Mouse (Mus musculus) midbrain, embryonic 15.5 days (tissue): ENCODE measurements at regions not wholly inside any gene's neighbourhood (a gene's known extent, or its start where the extent isn't known, plus 50 kb on each side); places are given as distances from the start of the nearest gene placed in this dataset.

Source experiments
- ATAC-seq: fragments of 200-750 bp; cut with Nextera tagmentation; replicated peaks from 2 replicates; pipeline ENCODE4 v1.8.0; 2017; ENCODE audit warnings: moderate TSS enrichment
- H3K27ac ChIP-seq: fragments of 300-500 bp; sonication (generic); 2 replicates; pipeline ENCODE4 v1.5.1; 2015; ENCODE audit warnings: mild to moderate bottlenecking, inconsistent platforms
- H3K27me3 ChIP-seq: fragments of 300-500 bp; sonication (generic); replicated peaks from 2 replicates; pipeline ENCODE4 v1.6.1; 2015; ENCODE audit warnings: inconsistent platforms
- H3K36me3 ChIP-seq: fragments of 300-500 bp; sonication (generic); replicated peaks from 2 replicates; pipeline ENCODE4 v1.6.1; 2015; ENCODE audit warnings: inconsistent platforms
- H3K4me1 ChIP-seq: fragments of 300-500 bp; sonication (generic); 2 replicates; pipeline ENCODE4 v1.6.1; 2015; ENCODE audit warnings: inconsistent platforms
- H3K4me2 ChIP-seq: fragments of 300-500 bp; sonication (generic); 2 replicates; pipeline ENCODE4 v1.6.1; 2015; ENCODE audit warnings: inconsistent platforms, mild to moderate bottlenecking, moderate library complexity
- H3K4me3 ChIP-seq: fragments of 300-500 bp; sonication (generic); 2 replicates; pipeline ENCODE4 v1.5.1; 2015; ENCODE audit warnings: mild to moderate bottlenecking, inconsistent platforms
- H3K9ac ChIP-seq: fragments of 300-500 bp; sonication (generic); 2 replicates; pipeline ENCODE4 v1.6.1; 2015; ENCODE audit warnings: mild to moderate bottlenecking, inconsistent platforms
- H3K9me3 ChIP-seq: fragments of 300-500 bp; sonication (generic); 2 replicates; pipeline ENCODE4 v1.6.1; 2016; ENCODE audit warnings: inconsistent platforms
- WGBS: fragments of 180-500 bp; shearing (Covaris S2); methylation state at CpG from one replicate; pipeline ENCODE4 v1.1.7; 2015; ENCODE audit warnings: mixed read lengths; 5-methylcytosine and 5-hydroxymethylcytosine counted together

GRCm38 (mm10) chr8:12127801-12128490 is 150.7 kb upstream of the A230072I06Rik start:
- peak overlapping the region; percentile 16; the same call in 1 of the 2 replicates for H3K4me2 ChIP-seq
- H3K27me3 ChIP-seq: peaks cover 23% of the 10 kb centered on the region
- H3K36me3 ChIP-seq: no peaks in the 10 kb centered on the region
- WGBS: 9% methylated on average over 4 of the region's 4 CpGs
- no peak overlapping the region for H3K4me3 ChIP-seq
- peak overlapping the region; percentile 75 for H3K27ac ChIP-seq
- peaks cover 28% of the 10 kb centered on the region for H3K4me1 ChIP-seq
- H3K9ac ChIP-seq: no peak overlapping the region
- no peaks in the 10 kb centered on the region for H3K9me3 ChIP-seq
- ATAC-seq: peak; percentile 17

- 52% methylated on average over 5 of the region's 5 CpGs for WGBS
- H3K36me3 ChIP-seq: no peaks in the 10 kb centered on the region
- H3K27me3 ChIP-seq: peaks cover 29% of the 10 kb centered on the region
- peaks cover 33% of the 10 kb centered on the region for H3K4me1 ChIP-seq
- no peaks in the 10 kb centered on the region for H3K9me3 ChIP-seq
- no peak overlapping the region for H3K9ac ChIP-seq
- no peak for ATAC-seq
- no peak overlapping the region for H3K27ac ChIP-seq
- no peak overlapping the region for H3K4me2 ChIP-seq
- no peak overlapping the region for H3K4me3 ChIP-seq
Measured at GRCm38 (mm10) chr8:12130591-12130990, 148.0 kb upstream of the A230072I06Rik start.

GRCm38 (mm10) chr8:12134200-12134599 is 144.4 kb upstream of the A230072I06Rik start:
- no peak for ATAC-seq
- Histone ChIP-seq H3K4me3 (no peak overlapping the region), H3K9me3 (no peaks in the 10 kb centered on the region), H3K27ac (no peak overlapping the region), H3K36me3 (no peaks in the 10 kb centered on the region), H3K27me3 (peaks cover 28% of the 10 kb centered on the region), H3K4me2 (no peak overlapping the region), H3K9ac (no peak overlapping the region), H3K4me1 (peaks cover 7% of the 10 kb centered on the region; the same call in 1 of the 2 replicates)
- 73% methylated on average over 1 of the region's 1 CpGs for WGBS

- Histone ChIP-seq H3K4me3 (no peak overlapping the region), H3K4me1 (peaks cover 10% of the 10 kb centered on the region; the same call in 1 of the 2 replicates), H3K27ac (no peak overlapping the region), H3K9me3 (no peaks in the 10 kb centered on the region), H3K9ac (no peak overlapping the region), H3K27me3 (peaks cover 15% of the 10 kb centered on the region), H3K36me3 (no peaks in the 10 kb centered on the region), H3K4me2 (no peak overlapping the region)
- 54% methylated on average over 14 of the region's 14 CpGs for WGBS
- 0 out of 2 replicates have a peak, but pooled peaks have one; percentile 45 for ATAC-seq
Measured at GRCm38 (mm10) chr8:12135392-12136177, 143.0 kb upstream of the A230072I06Rik start.

GRCm38 (mm10) chr8:12136178-12136455 is 142.5 kb upstream of the A230072I06Rik start:
- H3K4me3 ChIP-seq: no peak overlapping the region
- peak; percentile 39; the same call in 1 of the 2 replicates for ATAC-seq
- no peak overlapping the region for H3K9ac ChIP-seq
- peaks cover 13% of the 10 kb centered on the region for H3K27me3 ChIP-seq
- 20% methylated on average over 5 of the region's 5 CpGs for WGBS
- no peak overlapping the region for H3K27ac ChIP-seq
- H3K4me2 ChIP-seq: no peak overlapping the region
- H3K9me3 ChIP-seq: no peaks in the 10 kb centered on the region
- peaks cover 10% of the 10 kb centered on the region; the same call in 1 of the 2 replicates for H3K4me1 ChIP-seq
- no peaks in the 10 kb centered on the region for H3K36me3 ChIP-seq

- Histone ChIP-seq H3K27me3 (peaks cover 10% of the 10 kb centered on the region), H3K36me3 (no peaks in the 10 kb centered on the region), H3K9me3 (no peaks in the 10 kb centered on the region), H3K4me2 (no peak overlapping the region), H3K9ac (no peak overlapping the region), H3K4me1 (peaks cover 10% of the 10 kb centered on the region; the same call in 1 of the 2 replicates), H3K4me3 (no peak overlapping the region), H3K27ac (no peak overlapping the region)
- 30% methylated on average over 3 of the region's 3 CpGs for WGBS
- no peak for ATAC-seq
Measured at GRCm38 (mm10) chr8:12137496-12137895, 141.1 kb upstream of the A230072I06Rik start.

GRCm38 (mm10) chr8:12137913-12138312 is 140.7 kb upstream of the A230072I06Rik start:
- Histone ChIP-seq H3K27me3 (peaks cover 8% of the 10 kb centered on the region), H3K27ac (no peak overlapping the region), H3K4me3 (no peak overlapping the region), H3K36me3 (no peaks in the 10 kb centered on the region), H3K4me2 (no peak overlapping the region), H3K4me1 (peaks cover 10% of the 10 kb centered on the region; the same call in 1 of the 2 replicates), H3K9me3 (no peaks in the 10 kb centered on the region), H3K9ac (no peak overlapping the region)
- no peak for ATAC-seq
- 59% methylated on average over 8 of the region's 8 CpGs for WGBS

GRCm38 (mm10) chr8:12151679-12152078 is 126.9 kb upstream of the A230072I06Rik start:
- H3K4me3 ChIP-seq: no peak overlapping the region
- no peak overlapping the region for H3K9ac ChIP-seq
- H3K4me1 ChIP-seq: 0 out of 2 replicates have a peak, but pooled peaks cover 3% of the 10 kb centered on the region
- H3K4me2 ChIP-seq: no peak overlapping the region
- no peaks in the 10 kb centered on the region for H3K36me3 ChIP-seq
- H3K27ac ChIP-seq: no peak overlapping the region
- 9% methylated on average over 7 of the region's 7 CpGs for WGBS
- ATAC-seq: no peak
- peaks cover 14% of the 10 kb centered on the region for H3K27me3 ChIP-seq
- no peaks in the 10 kb centered on the region for H3K9me3 ChIP-seq

- Histone ChIP-seq H3K4me3 (no peak overlapping the region), H3K9ac (no peak overlapping the region), H3K36me3 (no peaks in the 10 kb centered on the region), H3K27ac (no peak overlapping the region), H3K9me3 (no peaks in the 10 kb centered on the region), H3K27me3 (peaks cover 11% of the 10 kb centered on the region), H3K4me1 (0 out of 2 replicates have a peak, but pooled peaks cover 3% of the 10 kb centered on the region), H3K4me2 (no peak overlapping the region)
- WGBS: 74% methylated on average over 9 of the region's 9 CpGs
- no peak for ATAC-seq
Measured at GRCm38 (mm10) chr8:12152825-12153224, 125.8 kb upstream of the A230072I06Rik start.

- H3K9me3 ChIP-seq: no peaks in the 10 kb centered on the region
- no peaks in the 10 kb centered on the region for H3K36me3 ChIP-seq
- H3K4me1 ChIP-seq: no peaks in the 10 kb centered on the region
- H3K4me2 ChIP-seq: no peak overlapping the region
- peaks cover 24% of the 10 kb centered on the region for H3K27me3 ChIP-seq
- no peak overlapping the region for H3K9ac ChIP-seq
- no peak overlapping the region for H3K27ac ChIP-seq
- ATAC-seq: no peak
- H3K4me3 ChIP-seq: no peak overlapping the region
- 94% methylated on average over 1 of the region's 1 CpGs for WGBS
Measured at GRCm38 (mm10) chr8:12156893-12157292, 121.7 kb upstream of the A230072I06Rik start.

- no peaks in the 10 kb centered on the region for H3K36me3 ChIP-seq
- no peak overlapping the region for H3K9ac ChIP-seq
- H3K4me3 ChIP-seq: no peak overlapping the region
- peaks cover 27% of the 10 kb centered on the region for H3K27me3 ChIP-seq
- no peak for ATAC-seq
- no peak overlapping the region for H3K4me2 ChIP-seq
- H3K27ac ChIP-seq: no peak overlapping the region
- no peaks in the 10 kb centered on the region for H3K9me3 ChIP-seq
- WGBS: 93% methylated on average over 9 of the region's 9 CpGs
- H3K4me1 ChIP-seq: peaks cover 6% of the 10 kb centered on the region; the same call in 1 of the 2 replicates
Measured at GRCm38 (mm10) chr8:12158188-12158587, 120.4 kb upstream of the A230072I06Rik start.

- Histone ChIP-seq H3K4me3 (no peak overlapping the region), H3K4me1 (peaks cover 20% of the 10 kb centered on the region), H3K4me2 (peak overlapping the region; percentile 21), H3K27me3 (peaks cover 30% of the 10 kb centered on the region), H3K36me3 (no peaks in the 10 kb centered on the region), H3K9me3 (no peaks in the 10 kb centered on the region), H3K9ac (no peak overlapping the region), H3K27ac (no peak overlapping the region)
- 13% methylated on average over 22 of the region's 22 CpGs for WGBS
- ATAC-seq: no peak
Measured at GRCm38 (mm10) chr8:12162921-12163705, 115.5 kb upstream of the A230072I06Rik start.
